Mouse (Mus musculus) gastrocnemius, adult 18-20 months (tissue): ENCODE measurements at regions not wholly inside any gene's neighbourhood (a gene's known extent, or its start where the extent isn't known, plus 50 kb on each side); places are given as distances from the start of the nearest gene placed in this dataset.

Source experiments
- DNase-seq: peaks from one replicate; pipeline ENCODE4 v3.0.0; 2021; ENCODE audit warnings: low spot score

DNA sequence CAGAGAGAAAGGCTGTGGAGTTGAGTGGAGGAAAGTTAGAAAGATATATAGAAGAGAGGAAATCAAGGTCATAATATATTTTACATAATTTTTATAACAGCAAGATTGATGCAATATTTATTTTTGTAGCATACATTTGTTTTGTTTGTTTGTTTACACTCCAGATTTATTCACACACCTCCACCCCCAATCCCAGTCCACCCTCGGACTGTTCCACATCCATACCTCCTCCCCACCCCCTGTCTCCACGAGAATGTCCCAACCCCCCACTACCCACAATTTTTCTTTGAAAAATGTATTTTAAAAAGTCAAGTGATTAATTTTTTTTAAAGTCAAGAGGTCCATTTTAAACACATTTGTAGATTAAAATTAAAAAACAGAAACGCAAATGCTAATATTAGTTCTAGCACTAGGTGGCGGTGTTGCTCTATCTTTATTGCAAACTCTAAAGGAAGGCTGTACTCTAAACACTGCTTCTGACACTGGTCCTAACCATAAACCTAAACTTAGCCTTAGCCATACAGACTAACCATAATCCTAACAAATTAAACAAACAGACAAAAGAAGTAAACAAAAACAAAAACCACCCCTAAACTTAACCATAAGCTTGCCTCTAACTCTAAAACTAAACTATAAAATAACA lies 67.8 kb downstream of the Olfr1505 start:
- peak; percentile 56 for DNase-seq

- DNase-seq = no peak
Observed at GRCm38 (mm10) chr19:13982823-13983222, 69.5 kb downstream of the Olfr1505 start.
